Mouse (Mus musculus) lung, adult 2 months (tissue): ENCODE results near the gene Phf5a.

Source experiments
- CTCF ChIP-seq: fragments of 200-500 bp; IDR thresholded peaks from 2 replicates; pipeline ENCODE4 v1.5.1; 2011; ENCODE audit warnings: mild to moderate bottlenecking, low read length, control low read depth; ENCODE audit not compliant: insufficient read depth
- POLR2A ChIP-seq: fragments of 200-500 bp; IDR thresholded peaks from 2 replicates; pipeline ENCODE4 v1.6.1; 2011; ENCODE audit warnings: low read depth, mild to moderate bottlenecking, control low read depth, low read length, borderline replicate concordance; ENCODE audit errors: extremely low read depth

DNA sequence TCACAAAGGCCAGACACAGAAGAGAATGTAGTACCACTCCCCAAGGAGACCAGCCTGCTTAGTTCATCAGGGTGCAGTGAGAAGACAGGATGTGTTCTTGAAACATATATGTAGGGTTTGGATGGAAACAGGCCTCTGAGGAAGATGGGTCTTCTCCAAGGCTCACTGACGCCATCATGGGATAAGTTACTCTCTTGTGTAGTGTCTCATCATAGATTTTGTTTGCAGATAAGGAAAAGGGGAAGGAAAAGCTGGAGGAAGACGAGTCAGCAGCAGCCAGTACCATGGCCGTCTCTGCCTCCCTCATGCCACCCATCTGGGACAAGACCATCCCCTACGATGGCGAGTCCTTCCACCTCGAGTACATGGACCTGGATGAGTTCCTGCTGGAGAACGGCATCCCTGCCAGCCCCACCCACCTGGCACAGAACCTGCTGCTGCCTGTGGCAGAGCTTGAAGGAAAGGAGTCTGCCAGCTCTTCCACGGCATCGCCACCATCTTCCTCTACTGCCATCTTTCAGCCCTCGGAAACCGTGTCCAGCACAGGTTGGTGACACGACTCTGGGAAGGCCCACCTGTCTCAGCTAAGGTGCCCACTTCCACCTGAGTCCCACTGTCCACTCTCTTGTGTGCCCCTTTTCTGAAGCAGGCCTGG lies 56.9 kb downstream of the Phf5a start:
- TF ChIP-seq POLR2A (no peak), CTCF (no peak)
